Mouse (Mus musculus): ENCODE results near the gene Casc4. TPM values are rescaled to one million over a fixed set of nuclear protein-coding genes. Genes with fewer than 3 reads are reported as not detected.

Gene Casc4
- total RNA-seq (2022), result 10 to 100 TPM; 90.4 to 95.9 (median 92.5) TPM

GRCm38 (mm10) chr2:121866632-121867050 lies at the start of gene Casc4:
TSS of gene Casc4 (plus strand) at chr2:121866970.
- DNase-seq (ENCODE audit: low spot score in 2 of 2), result peak; percentile 82 to 91

GRCm38 (mm10) chr2:121821787-121822186 lies 45.0 kb upstream of the Casc4 start:
- no peak for DNase-seq (ENCODE audit: low spot score in 2 of 2)

- DNase-seq (ENCODE audit: low spot score in 2 of 2), result no peak
These were observed 42.1 kb upstream of the Casc4 start for GRCm38 (mm10) chr2:121824653-121825052.

- no peak for DNase-seq (ENCODE audit: low spot score in 2 of 2)
These were observed 40.6 kb upstream of the Casc4 start for GRCm38 (mm10) chr2:121826189-121826588.

- no peak for DNase-seq (ENCODE audit: low spot score in 2 of 2)
These were observed 38.4 kb upstream of the Casc4 start for GRCm38 (mm10) chr2:121828411-121828810.

- peak; percentile 33 to 43 for DNase-seq (ENCODE audit: low spot score in 2 of 2)
These were observed 34.3 kb upstream of the Casc4 start for GRCm38 (mm10) chr2:121832484-121832894.

- DNase-seq (ENCODE audit: low spot score in 2 of 2), result no peak
These were observed 31.8 kb upstream of the Casc4 start for GRCm38 (mm10) chr2:121834926-121835325.

- no peak for DNase-seq (ENCODE audit: low spot score in 2 of 2)
These were observed 25.3 kb upstream of the Casc4 start for GRCm38 (mm10) chr2:121841453-121841852.

GRCm38 (mm10) chr2:121842249-121842648 lies 24.5 kb upstream of the Casc4 start:
- no peak for DNase-seq (ENCODE audit: low spot score in 2 of 2)

GRCm38 (mm10) chr2:121846050-121846449 lies 20.7 kb upstream of the Casc4 start:
- no peak for DNase-seq (ENCODE audit: low spot score in 2 of 2)

GRCm38 (mm10) chr2:121852045-121852444 lies 14.7 kb upstream of the Casc4 start:
- no peak for DNase-seq (ENCODE audit: low spot score in 2 of 2)

GRCm38 (mm10) chr2:121853974-121854373 lies 12.8 kb upstream of the Casc4 start:
- DNase-seq (ENCODE audit: low spot score in 2 of 2), result no peak

GRCm38 (mm10) chr2:121859380-121859980 lies 7.3 kb upstream of the Casc4 start:
- no peak for DNase-seq (ENCODE audit: low spot score in 2 of 2)

GRCm38 (mm10) chr2:121866071-121866601 lies 634 bp upstream of the Casc4 start:
- DNase-seq (ENCODE audit: low spot score in 2 of 2), result peak; percentile 43 to 51

GRCm38 (mm10) chr2:121867051-121867928 lies 520 bp downstream of the Casc4 start:
- peak; percentile 28 to 38 for DNase-seq (ENCODE audit: low spot score in 2 of 2)

GRCm38 (mm10) chr2:121879506-121879905 lies 12.7 kb downstream of the Casc4 start:
- no peak for DNase-seq (ENCODE audit: low spot score in 2 of 2)

GRCm38 (mm10) chr2:121885509-121886106 lies 18.8 kb downstream of the Casc4 start:
- DNase-seq (ENCODE audit: low spot score in 2 of 2), result no peak

- DNase-seq (ENCODE audit: low spot score in 2 of 2), result no peak
These were observed 19.6 kb downstream of the Casc4 start for GRCm38 (mm10) chr2:121886406-121886805.

- DNase-seq (ENCODE audit: low spot score in 2 of 2), result no peak
These were observed 22.1 kb downstream of the Casc4 start for GRCm38 (mm10) chr2:121888720-121889497.

- DNase-seq (ENCODE audit: low spot score in 2 of 2), result no peak
These were observed 28.5 kb downstream of the Casc4 start for GRCm38 (mm10) chr2:121895261-121895660.

GRCm38 (mm10) chr2:121896825-121897224 lies 30.1 kb downstream of the Casc4 start:
- no peak for DNase-seq (ENCODE audit: low spot score in 2 of 2)
